Mouse (Mus musculus): ENCODE measurements at regions not wholly inside any gene's neighbourhood (a gene's known extent, or its start where the extent isn't known, plus 50 kb on each side); places are given as distances from the start of the nearest gene placed in this dataset.

DNA sequence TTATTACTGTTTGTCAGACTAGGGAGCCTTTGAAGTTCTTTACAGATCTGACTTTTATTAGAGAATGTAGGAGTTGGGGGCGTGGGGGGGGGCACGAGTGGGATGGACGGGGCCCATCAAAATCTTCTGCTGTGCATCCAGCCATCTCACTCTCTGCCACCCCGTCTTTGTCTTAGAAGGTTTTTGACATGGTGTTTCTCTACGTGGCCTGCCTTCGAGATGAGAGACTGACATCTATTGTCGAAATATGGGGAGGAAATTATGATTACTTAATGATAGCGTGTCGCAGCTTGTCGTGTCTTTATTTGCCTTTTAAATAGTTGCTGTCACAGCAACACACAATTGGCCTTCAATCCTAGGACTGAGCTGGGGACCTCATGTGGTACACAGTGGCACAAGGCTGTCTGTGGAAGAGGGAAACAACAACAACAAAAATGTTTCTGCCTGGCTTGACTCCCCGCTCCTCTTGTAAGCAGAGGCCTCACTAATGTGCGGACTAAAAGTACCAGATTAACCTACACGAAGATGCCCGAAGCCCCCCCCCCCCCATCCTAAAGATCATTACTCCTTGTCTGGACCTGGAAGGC is 51.5 kb upstream of the Ubash3b start:
- TF ChIP-seq CTCF (IDR thresholded peaks at IDR 0.05; ENCODE audit: low read depth), result no peak
- no peak for TF ChIP-seq EP300 (IDR thresholded peaks at IDR 0.05; ENCODE audit: low read depth)

Data from liver, embryonic 14.5 days (tissue).